Mouse (Mus musculus) adrenal gland, postnatal 0 days (tissue): ENCODE measurements around the gene Col17a1. TPM values are rescaled to one million over a fixed set of nuclear protein-coding genes. Genes with fewer than 3 reads are reported as not detected.

Experiments
- polyA plus RNA-seq: library from polyadenylated mRNA; unstranded; fragments of >200 nt; fragmentation: Nextera tagmentation; extraction: Ambion mirVana; gene quantifications from 2 replicates; pipeline ENCODE4 v1.2.1, GENCODE M21; 2015

Gene Col17a1
- 0.88 and 0.93 TPM in 2 replicates for polyA plus RNA-seq

GRCm38 (mm10) chr19:47691994-47692393 lies at the start of gene Col17a1:
Gene Col17a1, minus strand, starts transcription at chr19:47692094.

GRCm38 (mm10) chr19:47731071-47731881 lies 39.4 kb upstream of the Col17a1 start, which contains the start of gene Sfr1:
Gene Sfr1, plus strand, starts transcription at chr19:47731682.

Other genes with a start within 250 kb of the Col17a1 start
- gene Sh3pxd2a, start 227.7 kb downstream of the Col17a1 start, polyA plus RNA-seq: 4.0 and 5.3 TPM in 2 replicates
- gene Stn1, start 154.6 kb downstream of the Col17a1 start, polyA plus RNA-seq: 26.3 and 26.5 TPM in 2 replicates
- gene Slk, start 112.4 kb downstream of the Col17a1 start, polyA plus RNA-seq: 8.6 and 10.5 TPM in 2 replicates
- 196 and 214 TPM in 2 replicates for gene Sfr1, start 39.6 kb upstream of the Col17a1 start, polyA plus RNA-seq
- gene Gsto1, start 162.9 kb upstream of the Col17a1 start, polyA plus RNA-seq: 132 and 193 TPM in 2 replicates
- 1.8 TPM in 2 replicates for gene Gsto2, start 173.4 kb upstream of the Col17a1 start, polyA plus RNA-seq
- gene Cfap43, start 227.2 kb upstream of the Col17a1 start, polyA plus RNA-seq: 0.08 and 0.09 TPM in 2 replicates
- 8.6 and 9.2 TPM in 2 replicates for gene Itprip, start 227.2 kb upstream of the Col17a1 start, polyA plus RNA-seq
- not detected in 2 replicates for gene Cfap58, start 245.6 kb upstream of the Col17a1 start, polyA plus RNA-seq